Mouse (Mus musculus): Measurements from ENCODE around the gene Ergic2.

DNA sequence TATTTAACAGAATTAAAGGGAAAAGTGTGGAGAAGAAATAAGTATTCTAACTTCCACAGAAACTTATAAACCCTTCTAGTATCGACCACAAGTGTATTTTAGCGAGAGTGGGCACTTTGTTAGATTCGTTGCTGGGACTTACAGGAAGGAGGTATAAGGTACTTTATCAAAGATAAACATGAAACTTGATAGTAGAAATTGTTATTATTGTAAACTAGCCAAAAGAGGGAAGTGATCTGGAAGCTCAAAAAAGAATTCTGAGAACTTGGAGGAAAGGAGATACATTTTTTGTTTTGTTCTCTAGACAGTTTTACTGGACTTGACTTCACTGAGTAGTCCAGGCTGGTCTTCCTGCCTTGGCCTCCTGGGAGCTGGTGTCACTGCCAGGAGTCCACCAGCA, 39.3 kb downstream of the Ergic2 start:
- TF ChIP-seq POLR2A (IDR thresholded peaks at IDR 0.05; ENCODE audit: insufficient read length, low read depth): no peak
- TF ChIP-seq USF1 (IDR thresholded peaks at IDR 0.05; ENCODE audit: low read depth): no peak
- no peak for TF ChIP-seq CEBPB (IDR thresholded peaks at IDR 0.05; ENCODE audit: insufficient read depth, poor library complexity, severe bottlenecking)
- no peak for TF ChIP-seq MYOD1 (IDR thresholded peaks at IDR 0.05; ENCODE audit: control insufficient read depth in 1 of 3, insufficient read length in 2 of 3, low read depth in 2 of 3)

Data from myocyte (in vitro differentiated cells).